Mouse (Mus musculus) CH12.LX (cell line): ENCODE measurements around the gene Gprasp1. TPM values are rescaled to one million over a fixed set of nuclear protein-coding genes. Genes with fewer than 3 reads are reported as not detected.

ENCODE experiments used
- DNase-seq: peaks from one replicate; pipeline ENCODE4 v3.0.0-alpha.2; 2013; ENCODE audit errors: extremely low read depth
- H3K27ac ChIP-seq: 2 replicates; pipeline ENCODE4 v1.5.1; 2012; ENCODE audit warnings: low read depth, mild to moderate bottlenecking, control low read depth, moderate library complexity; ENCODE audit not compliant: insufficient read depth
- H3K27me3 ChIP-seq: replicated peaks from 2 replicates; pipeline ENCODE3; 2012; ENCODE audit warnings: inconsistent platforms
- H3K36me3 ChIP-seq, 2 experiments: replicated peaks in 1 of 2; 2 replicates each; pipeline versions ENCODE3 to v1.6.1; 2012; ENCODE audit warnings: inconsistent platforms in 1 of 2, low read length in 1 of 2, mild to moderate bottlenecking in 1 of 2, mixed read lengths in 1 of 2, moderate library complexity in 1 of 2; ENCODE audit not compliant: control insufficient read depth in 1 of 2, insufficient read depth in 1 of 2
- H3K4me1 ChIP-seq, 2 experiments: 2 replicates each; pipeline ENCODE4 v1.6.1; 2012; ENCODE audit warnings: inconsistent platforms in 1 of 2, moderate library complexity in 1 of 2; ENCODE audit not compliant: insufficient read depth in 2 of 2, control insufficient read depth in 1 of 2
- H3K4me2 ChIP-seq: 2 replicates; pipeline ENCODE4 v1.6.1; 2012; ENCODE audit warnings: low read depth, mild to moderate bottlenecking, control low read depth; ENCODE audit not compliant: poor library complexity, insufficient read depth, severe bottlenecking
- H3K4me3 ChIP-seq, 3 experiments: fragments of 150-350 bp in 1 of 3; sonication (generic) in 1 of 3; replicated peaks in 1 of 3; 2 replicates each; pipeline versions ENCODE3 to v1.5.1; 2011 to 2012; ENCODE audit warnings: low read depth in 2 of 3, low read length in 2 of 3, mild to moderate bottlenecking in 2 of 3, moderate library complexity in 2 of 3, control low read depth in 1 of 3, improper control_type of control experiment in 1 of 3, inconsistent platforms in 1 of 3, mixed read lengths in 1 of 3; ENCODE audit not compliant: poor library complexity in 1 of 3
- H3K79me2 ChIP-seq: replicated peaks from 2 replicates; pipeline ENCODE4 v1.6.1; 2012; ENCODE audit warnings: mild to moderate bottlenecking, moderate library complexity; ENCODE audit not compliant: control insufficient read depth, poor library complexity, insufficient read depth, severe bottlenecking; ENCODE audit errors: extremely low read depth
- H3K9ac ChIP-seq: 2 replicates; pipeline ENCODE4 v1.6.1; 2012; ENCODE audit warnings: low read depth, mild to moderate bottlenecking, control low read depth, moderate library complexity; ENCODE audit not compliant: insufficient read depth
- H3K9me3 ChIP-seq: replicated peaks from 2 replicates; pipeline ENCODE3; 2012; ENCODE audit warnings: low read length, inconsistent platforms, mixed read lengths
- CHD2 ChIP-seq: IDR thresholded peaks from 2 replicates; pipeline ENCODE4 v1.6.1; 2011; ENCODE audit warnings: low read length, improper control_type of control experiment
- E2F4 ChIP-seq: IDR thresholded peaks from 2 replicates; pipeline ENCODE4 v1.6.1; 2011; ENCODE audit warnings: low read depth, low read length, improper control_type of control experiment; ENCODE audit not compliant: insufficient replicate concordance
- ELF1 ChIP-seq: IDR thresholded peaks from 2 replicates; pipeline ENCODE4 v1.6.1; 2014; ENCODE audit warnings: low read depth, mild to moderate bottlenecking, inconsistent platforms, low read length, improper control_type of control experiment
- EP300 ChIP-seq: IDR thresholded peaks from 2 replicates; pipeline ENCODE4 v1.6.1; 2011; ENCODE audit warnings: low read length, improper control_type of control experiment
- GABPA ChIP-seq: IDR thresholded peaks from 2 replicates; pipeline ENCODE4 v1.6.1; 2012; ENCODE audit warnings: low read depth, low read length, improper control_type of control experiment, inconsistent platforms; ENCODE audit not compliant: insufficient replicate concordance
- JUN ChIP-seq: IDR thresholded peaks from 2 replicates; pipeline ENCODE4 v1.6.1; 2011; ENCODE audit warnings: low read depth, mild to moderate bottlenecking, low read length, improper control_type of control experiment, moderate library complexity; ENCODE audit not compliant: insufficient read depth
- MAFK ChIP-seq: IDR thresholded peaks from 2 replicates; pipeline ENCODE4 v1.6.1; 2011; ENCODE audit warnings: low read length, improper control_type of control experiment; ENCODE audit not compliant: insufficient replicate concordance
- MAZ ChIP-seq: IDR thresholded peaks from 2 replicates; pipeline ENCODE4 v1.6.1; 2012; ENCODE audit warnings: low read depth, mild to moderate bottlenecking, inconsistent platforms, low read length, improper control_type of control experiment, moderate library complexity
- MEF2A ChIP-seq: IDR thresholded peaks from 2 replicates; pipeline ENCODE4 v1.6.1; 2014; ENCODE audit warnings: low read depth, mild to moderate bottlenecking, inconsistent platforms, low read length, improper control_type of control experiment, borderline replicate concordance
- MXI1 ChIP-seq: IDR thresholded peaks from 2 replicates; pipeline ENCODE4 v1.6.1; 2011; ENCODE audit warnings: mild to moderate bottlenecking, low read depth, low read length, improper control_type of control experiment
- NELFE ChIP-seq: IDR thresholded peaks from 2 replicates; pipeline ENCODE4 v1.6.1; 2011; ENCODE audit warnings: low read depth, low read length, improper control_type of control experiment
- NRF1 ChIP-seq: IDR thresholded peaks from 2 replicates; pipeline ENCODE4 v1.6.1; 2014; ENCODE audit warnings: low read depth, mild to moderate bottlenecking, inconsistent platforms, low read length, improper control_type of control experiment, moderate library complexity
- PAX5 ChIP-seq: IDR thresholded peaks from 2 replicates; pipeline ENCODE4 v1.6.1; 2012; ENCODE audit warnings: low read length, inconsistent platforms, mixed read lengths
- POLR2A ChIP-seq: IDR thresholded peaks from 2 replicates; pipeline ENCODE4 v1.6.1; 2011; ENCODE audit warnings: low read depth, mild to moderate bottlenecking, improper control_type of control experiment, low read length
- POLR2AphosphoS2 ChIP-seq: IDR thresholded peaks from 2 replicates; pipeline ENCODE4 v1.6.1; 2011; ENCODE audit warnings: low read depth, low read length, improper control_type of control experiment
- RCOR1 ChIP-seq: conservative IDR thresholded peaks from 2 replicates; pipeline ENCODE4 v1.6.1; 2012; ENCODE audit warnings: low read depth, mild to moderate bottlenecking, inconsistent platforms, low read length, improper control_type of control experiment
- SMC3 ChIP-seq: IDR thresholded peaks from 2 replicates; pipeline ENCODE4 v1.6.1; 2011; ENCODE audit warnings: low read depth, low read length, improper control_type of control experiment
- TBP ChIP-seq: conservative IDR thresholded peaks from 2 replicates; pipeline ENCODE4 v1.6.1; 2011; ENCODE audit warnings: low read depth, low read length, improper control_type of control experiment
- TCF12 ChIP-seq: IDR thresholded peaks from 2 replicates; pipeline ENCODE4 v1.6.1; 2014; ENCODE audit warnings: low read depth, mild to moderate bottlenecking, inconsistent platforms, low read length, improper control_type of control experiment
- USF1 ChIP-seq: IDR thresholded peaks from 2 replicates; pipeline ENCODE4 v1.6.1; 2014; ENCODE audit warnings: low read depth, mild to moderate bottlenecking, inconsistent platforms, low read length, improper control_type of control experiment
- USF2 ChIP-seq: conservative IDR thresholded peaks from 2 replicates; pipeline ENCODE4 v1.6.1; 2011; ENCODE audit warnings: low read depth, low read length, improper control_type of control experiment
- ZC3H11A ChIP-seq: IDR thresholded peaks from 2 replicates; pipeline ENCODE4 v1.6.1; 2012; ENCODE audit warnings: low read depth, mild to moderate bottlenecking, inconsistent platforms, low read length, improper control_type of control experiment
- ZKSCAN1 ChIP-seq: IDR thresholded peaks from 2 replicates; pipeline ENCODE4 v1.6.1; 2012; ENCODE audit warnings: low read depth, inconsistent platforms, low read length, improper control_type of control experiment, borderline replicate concordance
- ZMIZ1 ChIP-seq: IDR thresholded peaks from 2 replicates; pipeline ENCODE4 v1.6.1; 2012; ENCODE audit warnings: low read depth, mild to moderate bottlenecking, inconsistent platforms, low read length, improper control_type of control experiment
- ZNF384 ChIP-seq: IDR thresholded peaks from 2 replicates; pipeline ENCODE4 v1.6.1; 2012; ENCODE audit warnings: low read depth, low read length, improper control_type of control experiment, inconsistent platforms
- dilution Hi-C: fragments of 300-500 bp; cut with MboI; formaldehyde crosslinking; loops from 2 replicates; pipeline ENCODE4 v1.14.3; 2020; ENCODE audit warnings: low sequenced_read_pairs; ENCODE audit not compliant: extremely low pct_unique_long_range_greater_than_20kb, extremely low pct_ligation_motif_present
- in situ Hi-C: fragments of 300-500 bp; cut with MboI; formaldehyde crosslinking; loops from 3 replicates; pipeline ENCODE4 v1.14.3; 2019; ENCODE audit warnings: low sequenced_read_pairs, low pct_ligation_motif_present, low pct_unique_long_range_greater_than_20kb, mixed read lengths
- polyA plus RNA-seq: library from polyadenylated mRNA; unstranded; fragments of >175 nt; gene quantifications from 2 replicates; pipeline ENCODE4 v1.2.1, GENCODE M21; 2012; ENCODE audit warnings: low read depth; ENCODE audit not compliant: insufficient read length
- total RNA-seq, 2 experiments: library from RNA; depleted of rRNA; stranded (reverse); fragments of 300-350 nt in 1 of 2; fragments of >200 nt in 1 of 2; gene quantifications; 2 replicates each; pipeline ENCODE4 v1.2.3; 2012 to 2014

Gprasp1 gene
- total and polyA plus RNA-seq, 3 experiments, result 6.4 to 15.7 (median 9.3) TPM

DNA sequence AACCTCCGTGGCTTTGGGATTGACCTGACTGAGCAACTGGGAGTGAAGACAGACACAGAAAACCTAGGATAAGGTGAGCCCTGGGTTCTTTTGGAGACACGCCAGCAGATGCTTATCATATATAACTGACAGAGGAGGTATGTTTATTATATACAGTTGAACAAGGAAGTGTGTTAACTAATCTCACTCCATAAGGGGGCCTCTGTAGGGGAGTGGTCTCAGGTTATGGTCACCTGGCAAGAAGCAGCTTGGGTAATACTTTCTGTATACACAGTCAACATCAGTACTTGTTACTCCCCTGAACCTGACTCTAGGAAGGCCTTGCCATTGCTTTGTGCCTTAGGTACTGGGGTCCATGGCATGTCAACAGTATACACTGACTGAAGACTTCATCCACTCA lies 26.0 kb downstream of the Gprasp1 start:
- no peak for DNase-seq
- H3K27me3 ChIP-seq, result no peaks in the 10 kb centered on the region
- no peaks in the 10 kb centered on the region for H3K4me1 ChIP-seq
- H3K36me3 ChIP-seq, result peaks cover 0 to 10% of the 10 kb centered on the region in 2 experiments
- in situ Hi-C loops (no loop called here), dilution Hi-C loops (no loop called here)
- no peak overlapping the region for H3K9ac ChIP-seq
- no peak overlapping the region for H3K4me2 ChIP-seq
- no peaks in the 10 kb centered on the region for H3K79me2 ChIP-seq
- TF ChIP-seq TCF12 (no peak), NRF1 (no peak), CHD2 (no peak), ELF1 (no peak), ZC3H11A (no peak), MAZ (no peak), ZNF384 (no peak), USF1 (no peak), MEF2A (no peak), NELFE (no peak), MXI1 (no peak), ZKSCAN1 (no peak), MAFK (no peak), GABPA (no peak), TBP (no peak), SMC3 (no peak), E2F4 (no peak), JUN (no peak), POLR2A (no peak)
- no peak overlapping the region for H3K4me3 ChIP-seq
- no peak overlapping the region for H3K27ac ChIP-seq
- no peaks in the 10 kb centered on the region for H3K9me3 ChIP-seq

DNA sequence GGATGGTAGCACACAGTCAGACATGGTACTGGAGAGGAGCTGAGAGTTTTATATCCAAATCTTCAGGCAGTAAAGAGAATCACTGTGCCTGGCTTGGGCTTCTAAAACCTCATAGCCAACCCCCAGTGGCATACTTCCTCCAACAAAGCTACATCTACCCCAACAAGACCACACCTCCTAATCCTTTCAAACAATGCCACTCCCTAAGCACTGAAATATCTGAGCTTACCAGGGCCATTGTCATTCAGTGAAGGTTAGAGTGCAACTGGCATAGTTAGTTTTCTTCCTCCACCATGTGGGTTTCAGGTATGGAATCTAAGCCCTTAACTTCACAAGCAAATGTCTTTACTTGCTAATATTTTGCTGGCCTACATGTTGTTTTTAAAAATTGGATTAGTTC lies 49.0 kb downstream of the Gprasp1 start:
- Histone ChIP-seq H3K4me3 (no peak overlapping the region), H3K27me3 (no peaks in the 10 kb centered on the region), H3K79me2 (no peaks in the 10 kb centered on the region), H3K36me3 (no peaks in the 10 kb centered on the region), H3K27ac (no peak overlapping the region), H3K4me2 (no peak overlapping the region), H3K9ac (no peak overlapping the region), H3K4me1 (no peaks in the 10 kb centered on the region), H3K9me3 (no peaks in the 10 kb centered on the region)
- in situ Hi-C loops (no loop called here), dilution Hi-C loops (no loop called here)
- no peak for DNase-seq
- TF ChIP-seq E2F4, result no peak
- TF ChIP-seq USF1, result no peak
- no peak for TF ChIP-seq ZMIZ1
- no peak for TF ChIP-seq CHD2
- no peak for TF ChIP-seq PAX5
- TF ChIP-seq USF2, result no peak
- TF ChIP-seq MAZ, result no peak
- TF ChIP-seq POLR2AphosphoS2, result no peak
- TF ChIP-seq EP300, result no peak
- TF ChIP-seq NELFE, result no peak
- TF ChIP-seq RCOR1, result no peak
- TF ChIP-seq SMC3, result no peak
- no peak for TF ChIP-seq TCF12
